Comparison of ENCODE assay signal across 8 mouse cellular contexts in the genomic region with DNA sequence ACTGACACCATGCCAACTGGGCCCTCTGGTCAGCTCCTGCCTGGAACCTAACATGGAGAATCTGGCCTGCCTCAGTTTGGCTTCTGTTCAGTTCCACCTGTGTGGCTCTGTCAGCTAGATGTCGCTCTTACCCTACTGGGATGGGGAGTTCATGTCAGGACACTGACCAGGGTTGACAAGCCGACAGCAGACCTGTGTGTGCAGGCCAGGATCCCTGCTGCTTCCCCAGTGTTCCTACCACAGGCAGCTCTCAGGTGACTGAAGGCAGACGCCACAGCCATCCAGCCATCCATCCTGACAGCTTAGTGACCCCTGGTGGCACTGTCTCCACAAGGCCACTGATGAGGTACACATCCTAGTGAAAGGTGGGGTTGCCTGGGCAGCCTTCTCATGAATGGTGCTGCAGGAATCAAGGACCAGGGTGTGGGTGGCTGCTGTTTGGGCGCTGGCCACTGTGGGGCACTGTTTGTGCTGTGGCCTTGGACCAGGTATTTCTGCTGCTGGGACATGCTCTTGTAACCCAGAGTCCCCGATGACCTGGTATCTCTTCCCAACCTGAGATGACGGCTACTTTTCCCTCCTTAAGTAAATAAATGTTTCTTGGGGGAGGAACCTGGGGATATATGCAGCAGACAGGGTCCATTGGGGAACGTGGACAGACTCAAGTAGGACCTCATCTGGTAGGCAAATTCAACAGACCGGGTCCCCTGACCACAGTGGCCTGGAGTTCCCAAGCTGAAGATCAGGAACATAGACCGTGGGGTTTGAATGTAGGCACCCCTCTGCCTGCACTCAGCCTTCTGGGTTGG. TPM values are rescaled to one million over a fixed set of nuclear protein-coding genes. Genes with fewer than 3 reads are reported as not detected.
DNase-seq lines count a peak whose midpoint lies in the region; ATAC-seq and TF ChIP-seq lines count a peak whose summit lies in the region.

No protein-coding gene starts in this region.

- peaks cover 43% of the 10 kb centered on the region for H3K36me3 ChIP-seq in hindbrain, embryonic 14.5 days (replicated peaks; ENCODE audit: control insufficient read depth, insufficient read depth)
- peaks cover 7% of the 10 kb centered on the region; the same call in 1 of the 2 replicates for H3K36me3 ChIP-seq in limb, embryonic 11.5 days (ENCODE audit: control insufficient read depth, insufficient read depth, low read length)
- peaks cover 38% of the 10 kb centered on the region for H3K36me3 ChIP-seq in midbrain, embryonic 12.5 days

- WGBS in hindbrain, embryonic 14.5 days: 28% methylated on average over 9 of the region's 9 CpGs
- 28% methylated on average over 9 of the region's 9 CpGs for WGBS in limb, embryonic 11.5 days
- WGBS in midbrain, embryonic 12.5 days: 27% methylated on average over 9 of the region's 9 CpGs

- peak; percentile 48 for TF ChIP-seq CTCF in gastrocnemius, adult 2 months (IDR thresholded peaks at IDR 0.05)

- no peaks in the 10 kb centered on the region for H3K27me3 ChIP-seq in hindbrain, embryonic 14.5 days (ENCODE audit: control insufficient read depth, insufficient read depth, low read length)
- H3K27me3 ChIP-seq in limb, embryonic 11.5 days (ENCODE audit: control insufficient read depth, insufficient read depth, low read length): no peaks in the 10 kb centered on the region
- H3K27me3 ChIP-seq in midbrain, embryonic 12.5 days: no peaks in the 10 kb centered on the region; the same call in 1 of the 2 replicates

- no peaks in the 10 kb centered on the region for H3K9me3 ChIP-seq in hindbrain, embryonic 14.5 days (ENCODE audit: control insufficient read depth, low read length)
- H3K9me3 ChIP-seq in limb, embryonic 11.5 days (ENCODE audit: control insufficient read depth, low read length): no peaks in the 10 kb centered on the region
- H3K9me3 ChIP-seq in midbrain, embryonic 12.5 days: no peaks in the 10 kb centered on the region

- no peaks in the 10 kb centered on the region for H3K4me1 ChIP-seq in hindbrain, embryonic 14.5 days (replicated peaks; ENCODE audit: control insufficient read depth, insufficient read depth, low read length)
- H3K4me1 ChIP-seq in limb, embryonic 11.5 days (ENCODE audit: control insufficient read depth, insufficient read depth, low read length): no peaks in the 10 kb centered on the region
- no peaks in the 10 kb centered on the region for H3K4me1 ChIP-seq in midbrain, embryonic 12.5 days

- 0 out of 2 replicates have a peak overlapping the region, but pooled peaks have one; percentile 33 for H3K4me3 ChIP-seq in gastrocnemius, adult 2 months
- H3K4me3 ChIP-seq in hindbrain, embryonic 14.5 days (replicated peaks; ENCODE audit: low read length): no peak overlapping the region
- no peak overlapping the region for H3K4me3 ChIP-seq in limb, embryonic 11.5 days (ENCODE audit: low read depth, low read length)
- H3K4me3 ChIP-seq in midbrain, embryonic 12.5 days: no peak overlapping the region

- peak; percentile 58 for DNase-seq in layer of hippocampus, adult 11-12 months (ENCODE audit: low spot score)
- DNase-seq in layer of hippocampus, adult 9-11 months: no peak
- DNase-seq in cerebellum, adult 9-10 months: peak; percentile 97
- peak; percentile 76 for DNase-seq in gastrocnemius, adult 2 months
- peak; percentile 51 for DNase-seq in hindbrain, embryonic 14.5 days (ENCODE audit: low spot score)
- peak; percentile 81 for DNase-seq in limb, embryonic 11.5 days (ENCODE audit: low spot score)
- DNase-seq in spleen, postnatal 4 days (ENCODE audit: low spot score in 2 of 2): peak; percentile 64 to 82

- H3K9ac ChIP-seq in hindbrain, embryonic 14.5 days: no peak overlapping the region
- no peak overlapping the region for H3K9ac ChIP-seq in limb, embryonic 11.5 days (ENCODE audit: low read length)
- H3K9ac ChIP-seq in midbrain, embryonic 12.5 days (replicated peaks): no peak overlapping the region

- no peak overlapping the region for H3K4me2 ChIP-seq in hindbrain, embryonic 14.5 days (replicated peaks)
- no peak overlapping the region for H3K4me2 ChIP-seq in limb, embryonic 11.5 days (ENCODE audit: low read depth, severe bottlenecking)
- no peak overlapping the region for H3K4me2 ChIP-seq in midbrain, embryonic 12.5 days (replicated peaks)

- peak overlapping the region; percentile 24 for H3K27ac ChIP-seq in gastrocnemius, adult 2 months
- H3K27ac ChIP-seq in hindbrain, embryonic 14.5 days: no peak overlapping the region
- H3K27ac ChIP-seq in limb, embryonic 11.5 days (replicated peaks; ENCODE audit: low read depth, low read length): no peak overlapping the region
- H3K27ac ChIP-seq in midbrain, embryonic 12.5 days (replicated peaks): no peak overlapping the region

- peak; percentile 16; the same call in 1 of the 2 replicates for ATAC-seq in hindbrain, embryonic 14.5 days (ENCODE audit: low FRiP score)
- peak; percentile 20; the same call in 1 of the 2 replicates for ATAC-seq in limb, embryonic 11.5 days (ENCODE audit: insufficient number of reproducible peaks, low FRiP score, low TSS enrichment, low read depth)
- peak; percentile 59 for ATAC-seq in midbrain, embryonic 12.5 days (ENCODE audit: low FRiP score, low read depth)

- intact Hi-C loops in gastrocnemius, adult 2 months (cut with DNase I): loop anchor here (1.0 to 10.0 kb wide), 3 partner anchors 48 to 387 kb away; a partner anchor contains a TSS

RNA-seq across cellular contexts. Expression of a gene that starts 8.7 kb away (rescaled TPM):
- 10 to 100 TPM in 1 of 2 experiments, 1 to 10 TPM in 1; 8.1 to 11.6 TPM for total RNA-seq in gastrocnemius, adult 2 months (2021)
- polyA plus RNA-seq in hindbrain, embryonic 14.5 days (2014; fragmentation: Nextera tagmentation; extraction: Ambion mirVana): 59.5 and 64.0 TPM in 2 replicates
- polyA plus RNA-seq in limb, embryonic 11.5 days (2014; fragmentation: Nextera tagmentation; extraction: Ambion mirVana): 94.3 and 94.9 TPM in 2 replicates
- 58.8 and 62.5 TPM in 2 replicates for polyA plus RNA-seq in midbrain, embryonic 12.5 days (2016; fragmentation: Nextera tagmentation; extraction: Ambion mirVana)

RNA-seq across cellular contexts. Expression of a gene that starts 9.1 kb away (rescaled TPM):
- total RNA-seq in gastrocnemius, adult 2 months (2021): 1 to 10 TPM; 3.9 to 6.6 TPM
- polyA plus RNA-seq in hindbrain, embryonic 14.5 days (2014; fragmentation: Nextera tagmentation; extraction: Ambion mirVana): 9.0 and 10.0 TPM in 2 replicates
- polyA plus RNA-seq in limb, embryonic 11.5 days (2014; fragmentation: Nextera tagmentation; extraction: Ambion mirVana): 11.5 and 12.0 TPM in 2 replicates
- polyA plus RNA-seq in midbrain, embryonic 12.5 days (2016; fragmentation: Nextera tagmentation; extraction: Ambion mirVana): 8.3 and 9.3 TPM in 2 replicates

RNA-seq across cellular contexts. Expression of a gene that starts 33.8 kb away (rescaled TPM):
- 10 to 100 TPM; 34.4 to 46.6 TPM for total RNA-seq in gastrocnemius, adult 2 months (2021)
- polyA plus RNA-seq in hindbrain, embryonic 14.5 days (2014; fragmentation: Nextera tagmentation; extraction: Ambion mirVana): 52.1 and 61.0 TPM in 2 replicates
- polyA plus RNA-seq in limb, embryonic 11.5 days (2014; fragmentation: Nextera tagmentation; extraction: Ambion mirVana): 34.5 and 43.9 TPM in 2 replicates
- 41.4 and 49.3 TPM in 2 replicates for polyA plus RNA-seq in midbrain, embryonic 12.5 days (2016; fragmentation: Nextera tagmentation; extraction: Ambion mirVana)
